Mouse (Mus musculus): Measurements from ENCODE around the gene Cel.

DNA sequence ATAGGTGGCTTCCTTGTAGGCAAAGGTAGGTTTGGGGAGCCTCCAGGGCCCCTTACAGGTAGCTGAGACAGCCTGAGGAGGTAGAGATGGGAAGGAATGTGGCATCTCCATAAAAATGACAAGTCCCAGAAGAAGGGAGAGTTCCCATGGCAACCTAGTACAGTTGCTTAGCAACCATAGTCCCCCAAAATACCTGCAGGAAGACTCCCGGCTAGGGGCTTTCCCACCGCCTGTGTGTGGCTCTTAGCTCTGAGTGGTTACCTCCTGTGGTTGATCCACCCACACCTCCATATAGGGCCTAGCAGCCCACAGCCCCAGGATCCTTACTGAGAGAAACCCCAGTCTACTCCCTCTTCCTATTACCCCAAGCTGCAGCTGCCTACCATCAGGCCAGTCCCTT is 45.0 kb downstream of the Cel start:
- TF ChIP-seq CTCF (IDR thresholded peaks at IDR 0.05; ENCODE audit: insufficient read depth, low read length) = no peak
- no peak for TF ChIP-seq POLR2A (IDR thresholded peaks at IDR 0.05; ENCODE audit: borderline replicate concordance, extremely low read depth, low read depth, low read length)
